Mouse (Mus musculus) brown adipose tissue, adult 24 weeks (tissue): Measurements from ENCODE around the gene Wscd2. TPM values are rescaled to one million over a fixed set of nuclear protein-coding genes. Genes with fewer than 3 reads are reported as not detected.

ENCODE experiments used
- H3K27ac ChIP-seq: fragments of 200-500 bp; replicated peaks from 2 replicates; pipeline ENCODE4 v1.5.1; 2012; ENCODE audit warnings: low read depth, mild to moderate bottlenecking, low read length
- H3K4me1 ChIP-seq: fragments of 200-500 bp; 2 replicates; pipeline ENCODE4 v1.6.1; 2012; ENCODE audit warnings: low read length, mixed read lengths; ENCODE audit not compliant: control insufficient read depth, insufficient read depth, insufficient read length
- H3K4me3 ChIP-seq: fragments of 200-500 bp; 2 replicates; pipeline ENCODE4 v1.5.1; 2012; ENCODE audit warnings: low read depth, mild to moderate bottlenecking, low read length, moderate library complexity; ENCODE audit not compliant: insufficient read depth
- polyA plus RNA-seq: library from polyadenylated mRNA; stranded (reverse); fragments of >200 nt; gene quantifications from 2 replicates; pipeline ENCODE4 v1.2.4, GENCODE M21; 2012; ENCODE audit not compliant: missing spikeins, insufficient read depth, insufficient read length

Wscd2 gene
- polyA plus RNA-seq, 1 experiment, result 2.0 TPM

- Histone ChIP-seq H3K4me1 (no peaks in the 10 kb centered on the region), H3K4me3 (no peak overlapping the region), H3K27ac (no peak overlapping the region)
Measured at GRCm38 (mm10) chr5:113596780-113597353, 106.7 kb downstream of the Wscd2 start.

- Histone ChIP-seq H3K4me3 (no peak overlapping the region), H3K4me1 (no peaks in the 10 kb centered on the region), H3K27ac (no peak overlapping the region)
Measured at GRCm38 (mm10) chr5:113600181-113600580, 110.0 kb downstream of the Wscd2 start.

GRCm38 (mm10) chr5:113600803-113601202 lies 110.7 kb downstream of the Wscd2 start:
- Histone ChIP-seq H3K4me1 (no peaks in the 10 kb centered on the region), H3K4me3 (no peak overlapping the region), H3K27ac (no peak overlapping the region)

- H3K27ac ChIP-seq, result no peak overlapping the region
- no peak overlapping the region for H3K4me3 ChIP-seq
- no peaks in the 10 kb centered on the region; the same call in 1 of the 2 replicates for H3K4me1 ChIP-seq
Measured at GRCm38 (mm10) chr5:113603471-113603870, 113.3 kb downstream of the Wscd2 start.

- no peak overlapping the region for H3K4me3 ChIP-seq
- H3K27ac ChIP-seq, result no peak overlapping the region
- H3K4me1 ChIP-seq, result no peaks in the 10 kb centered on the region; the same call in 1 of the 2 replicates
Measured at GRCm38 (mm10) chr5:113604758-113605157, 114.6 kb downstream of the Wscd2 start.

- Histone ChIP-seq H3K27ac (no peak overlapping the region), H3K4me3 (no peak overlapping the region), H3K4me1 (no peaks in the 10 kb centered on the region; the same call in 1 of the 2 replicates)
Measured at GRCm38 (mm10) chr5:113606121-113606520, 116.0 kb downstream of the Wscd2 start.

GRCm38 (mm10) chr5:113606961-113607785 lies 117.0 kb downstream of the Wscd2 start:
- H3K4me1 ChIP-seq, result no peaks in the 10 kb centered on the region; the same call in 1 of the 2 replicates
- H3K27ac ChIP-seq, result no peak overlapping the region
- H3K4me3 ChIP-seq, result no peak overlapping the region

GRCm38 (mm10) chr5:113607941-113608431 lies 117.9 kb downstream of the Wscd2 start:
- H3K4me3 ChIP-seq, result no peak overlapping the region

GRCm38 (mm10) chr5:113608511-113608910 lies 118.4 kb downstream of the Wscd2 start:
- H3K4me3 ChIP-seq, result no peak overlapping the region
- H3K4me1 ChIP-seq, result no peaks in the 10 kb centered on the region; the same call in 1 of the 2 replicates
- H3K27ac ChIP-seq, result no peak overlapping the region

More at GRCm38 (mm10) chr5:113607941-113608431, 117.9 kb downstream of the Wscd2 start:
- Histone ChIP-seq H3K4me1 (no peaks in the 10 kb centered on the region; the same call in 1 of the 2 replicates), H3K27ac (no peak overlapping the region)

GRCm38 (mm10) chr5:113609891-113610290 lies 119.8 kb downstream of the Wscd2 start:
- H3K27ac ChIP-seq, result no peak overlapping the region
- no peak overlapping the region for H3K4me3 ChIP-seq
- H3K4me1 ChIP-seq, result no peaks in the 10 kb centered on the region; the same call in 1 of the 2 replicates

GRCm38 (mm10) chr5:113610490-113610889 lies 120.4 kb downstream of the Wscd2 start:
- H3K4me1 ChIP-seq, result no peaks in the 10 kb centered on the region; the same call in 1 of the 2 replicates
- H3K27ac ChIP-seq, result no peak overlapping the region
- no peak overlapping the region for H3K4me3 ChIP-seq

- Histone ChIP-seq H3K27ac (no peak overlapping the region), H3K4me3 (no peak overlapping the region), H3K4me1 (no peaks in the 10 kb centered on the region; the same call in 1 of the 2 replicates)
Measured at GRCm38 (mm10) chr5:113611131-113611530, 121.0 kb downstream of the Wscd2 start.

GRCm38 (mm10) chr5:113611771-113612233 lies 121.7 kb downstream of the Wscd2 start:
- no peak overlapping the region for H3K4me3 ChIP-seq
- H3K27ac ChIP-seq, result no peak overlapping the region
- H3K4me1 ChIP-seq, result no peaks in the 10 kb centered on the region; the same call in 1 of the 2 replicates

- H3K4me1 ChIP-seq, result no peaks in the 10 kb centered on the region
- H3K27ac ChIP-seq, result no peak overlapping the region
- no peak overlapping the region for H3K4me3 ChIP-seq
Measured at GRCm38 (mm10) chr5:113618716-113619115, 128.6 kb downstream of the Wscd2 start.

GRCm38 (mm10) chr5:113619151-113619550 lies 129.0 kb downstream of the Wscd2 start:
- no peak overlapping the region for H3K4me3 ChIP-seq
- H3K27ac ChIP-seq, result no peak overlapping the region
- no peaks in the 10 kb centered on the region for H3K4me1 ChIP-seq
